Mouse (Mus musculus): ENCODE measurements around the gene Plin2. TPM values are rescaled to one million over a fixed set of nuclear protein-coding genes. Genes with fewer than 3 reads are reported as not detected.
"Not testable (repeated sequence)": the region's sequence is repeated elsewhere in the genome, so short reads cannot be mapped to it uniquely, and the experiment has no call there.

Plin2 gene
- polyA plus RNA-seq, 1 experiment from 2014 or later = 102 TPM

DNA sequence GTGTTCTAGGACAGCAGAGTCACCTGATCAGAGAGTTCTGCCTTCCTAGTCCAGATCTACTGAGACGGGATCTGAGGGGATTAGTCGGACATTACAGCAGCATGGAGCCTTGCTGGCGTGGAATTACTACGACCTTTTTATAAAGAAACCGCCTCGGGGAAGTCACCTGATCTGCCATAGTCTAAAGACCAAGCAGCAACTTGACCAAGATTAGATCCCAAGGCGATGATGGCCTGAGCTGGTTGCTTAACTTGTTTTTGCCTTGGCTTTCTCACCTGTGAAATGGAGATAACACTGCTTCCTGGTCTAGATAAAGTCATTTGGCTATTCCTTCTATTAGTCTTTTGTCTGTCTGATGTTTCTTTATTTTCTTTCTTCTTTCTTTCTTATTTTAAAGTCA, 2.6 kb upstream of the Plin2 start:
- Histone ChIP-seq H3K9me3 (ENCODE audit: low read depth, low read length) (no peaks in the 10 kb centered on the region), H3K4me2 (no peak overlapping the region), H3K4me1 (ENCODE audit: insufficient read depth) (peaks cover 7% of the 10 kb centered on the region), H3K27ac (ENCODE audit: low read depth) (no peak overlapping the region), H3K36me3 (ENCODE audit: insufficient read depth) (peaks cover 11% of the 10 kb centered on the region), H3K27me3 (ENCODE audit: insufficient read depth, low read length) (no peaks in the 10 kb centered on the region), H3K9ac (no peak overlapping the region), H3K4me3 (ENCODE audit: low read depth, low read length) (no peak overlapping the region)
- WGBS = 83% methylated on average over 7 of the region's 7 CpGs
- ATAC-seq (ENCODE audit: insufficient read depth) = no peak
- TF ChIP-seq CTCF (IDR thresholded peaks at IDR 0.05; ENCODE audit: low read depth) = no peak
- no peak for DNase-seq

DNA sequence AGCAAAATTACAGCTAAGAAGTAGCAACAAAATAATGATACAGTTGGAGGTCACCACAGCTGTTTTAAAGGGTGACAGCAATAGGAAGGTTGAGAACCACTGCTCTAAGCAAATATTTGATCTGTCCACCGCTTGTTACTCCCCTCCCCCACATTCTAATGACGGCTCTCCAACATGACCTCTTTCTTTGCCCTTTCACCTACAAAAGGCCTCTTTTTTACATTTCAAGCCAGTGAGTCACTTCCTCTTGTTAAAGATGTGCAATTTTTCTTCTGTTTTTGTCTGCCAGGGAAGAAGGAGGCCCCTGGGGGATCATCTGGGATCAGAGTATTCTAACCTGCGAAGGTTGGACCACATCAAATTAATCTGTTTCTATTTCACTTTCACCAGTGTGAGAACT, 1.9 kb upstream of the Plin2 start:
- WGBS = 40% methylated on average over 3 of the region's 3 CpGs
- TF ChIP-seq CTCF (IDR thresholded peaks at IDR 0.05; ENCODE audit: low read depth) = no peak
- peak; percentile 15 for DNase-seq

DNA sequence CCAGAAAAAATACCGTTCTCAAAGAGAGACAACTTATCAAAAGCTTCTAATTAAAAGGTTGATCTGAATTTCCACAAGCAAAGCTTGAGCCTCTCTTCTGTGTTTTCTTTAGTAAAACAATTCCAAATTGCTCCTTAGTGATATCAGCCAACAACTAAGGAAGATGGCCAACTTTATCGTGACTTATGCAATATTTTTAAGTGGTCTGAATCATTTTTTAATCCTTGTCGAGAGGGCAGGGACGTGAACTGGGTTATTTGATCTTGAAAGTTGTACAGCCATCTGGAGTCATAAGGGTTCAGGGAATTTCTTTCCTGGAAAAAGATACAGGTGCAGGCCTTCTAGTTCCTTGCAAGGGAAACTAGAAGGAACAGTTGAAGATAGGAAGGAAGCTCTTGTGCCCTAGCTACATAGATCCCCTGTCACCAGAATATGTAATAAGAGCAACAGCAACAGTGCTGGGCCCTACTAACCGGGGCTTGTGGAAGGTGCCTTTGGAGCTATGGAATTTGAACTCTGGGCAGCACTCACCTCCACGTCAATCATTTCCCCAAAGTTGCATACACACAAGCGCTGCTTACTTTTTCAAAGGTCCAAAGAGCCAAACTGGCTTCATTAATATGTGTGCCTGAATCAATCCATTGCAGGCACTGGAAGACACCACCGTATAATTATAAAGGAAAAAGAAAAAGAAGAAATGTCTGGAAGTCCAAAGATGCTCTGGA, 884 bp upstream of the Plin2 start:
- Histone ChIP-seq H3K36me3 (ENCODE audit: insufficient read depth) (peaks cover 18% of the 10 kb centered on the region), H3K4me1 (ENCODE audit: insufficient read depth) (peaks cover 7% of the 10 kb centered on the region), H3K4me2 (peak overlapping the region; percentile 73), H3K4me3 (ENCODE audit: low read depth, low read length) (no peak overlapping the region), H3K9ac (peak overlapping the region; percentile 74; the same call in 1 of the 2 replicates), H3K27me3 (ENCODE audit: insufficient read depth, low read length) (no peaks in the 10 kb centered on the region), H3K9me3 (ENCODE audit: low read depth, low read length) (no peaks in the 10 kb centered on the region), H3K27ac (ENCODE audit: low read depth) (peak overlapping the region; percentile 79; the same call in 1 of the 2 replicates)
- DNase-seq (peak; percentile 8), ATAC-seq (ENCODE audit: insufficient read depth) (no peak)
- no peak for TF ChIP-seq CTCF (IDR thresholded peaks at IDR 0.05; ENCODE audit: low read depth)
- 61% methylated on average over 8 of the region's 8 CpGs for WGBS

More for the DNA sequence above, 1.9 kb upstream of the Plin2 start:
- no peaks in the 10 kb centered on the region for H3K27me3 ChIP-seq (ENCODE audit: insufficient read depth, low read length)
- no peak overlapping the region for H3K27ac ChIP-seq (ENCODE audit: low read depth)
- H3K36me3 ChIP-seq (ENCODE audit: insufficient read depth) = peaks cover 13% of the 10 kb centered on the region
- H3K9ac ChIP-seq = no peak overlapping the region
- no peak overlapping the region for H3K4me2 ChIP-seq
- no peak for ATAC-seq (ENCODE audit: insufficient read depth)
- H3K4me3 ChIP-seq (ENCODE audit: low read depth, low read length) = no peak overlapping the region
- peaks cover 7% of the 10 kb centered on the region for H3K4me1 ChIP-seq (ENCODE audit: insufficient read depth)
- no peaks in the 10 kb centered on the region for H3K9me3 ChIP-seq (ENCODE audit: low read depth, low read length)

DNA sequence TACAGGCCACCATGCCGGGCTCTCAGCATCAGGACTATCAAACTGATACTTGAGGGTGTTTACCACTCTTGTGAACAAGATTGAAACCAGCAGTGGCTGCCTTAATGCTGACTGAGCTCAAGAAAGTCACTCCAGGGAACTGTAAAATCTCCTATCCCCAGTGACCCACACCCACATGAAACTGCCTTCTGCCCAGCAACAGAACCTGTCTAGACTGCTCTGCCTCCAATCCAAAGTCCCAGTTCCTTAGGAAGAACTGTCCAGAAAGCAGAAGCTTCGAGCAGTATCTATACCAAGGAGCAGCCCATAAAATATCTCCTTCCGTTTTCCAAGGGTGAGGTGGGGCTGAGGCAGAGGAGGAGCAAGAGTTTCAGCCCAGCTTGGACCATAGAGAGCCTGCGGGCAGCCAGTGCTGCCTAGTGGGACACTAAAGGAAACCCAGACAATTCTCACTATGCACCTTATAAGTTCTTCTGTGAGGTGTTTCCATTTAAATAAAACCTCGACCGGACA, 563 bp downstream of the Plin2 start:
- H3K4me1 ChIP-seq (ENCODE audit: insufficient read depth) = peaks cover 20% of the 10 kb centered on the region
- H3K4me2 ChIP-seq = peak overlapping the region; percentile 73
- DNase-seq (peak; percentile 22), ATAC-seq (ENCODE audit: insufficient read depth) (peak; percentile 81)
- H3K27me3 ChIP-seq (ENCODE audit: insufficient read depth, low read length); H3K9me3 ChIP-seq (ENCODE audit: low read depth, low read length): not testable (repeated sequence)
- peak overlapping the region; percentile 79 for H3K27ac ChIP-seq (ENCODE audit: low read depth)
- peak overlapping the region; percentile 59 for H3K4me3 ChIP-seq (ENCODE audit: low read depth, low read length)
- 7% methylated on average over 5 of the region's 6 CpGs for WGBS
- H3K9ac ChIP-seq = peak overlapping the region; percentile 74
- H3K36me3 ChIP-seq (ENCODE audit: insufficient read depth) = peaks cover 32% of the 10 kb centered on the region

DNA sequence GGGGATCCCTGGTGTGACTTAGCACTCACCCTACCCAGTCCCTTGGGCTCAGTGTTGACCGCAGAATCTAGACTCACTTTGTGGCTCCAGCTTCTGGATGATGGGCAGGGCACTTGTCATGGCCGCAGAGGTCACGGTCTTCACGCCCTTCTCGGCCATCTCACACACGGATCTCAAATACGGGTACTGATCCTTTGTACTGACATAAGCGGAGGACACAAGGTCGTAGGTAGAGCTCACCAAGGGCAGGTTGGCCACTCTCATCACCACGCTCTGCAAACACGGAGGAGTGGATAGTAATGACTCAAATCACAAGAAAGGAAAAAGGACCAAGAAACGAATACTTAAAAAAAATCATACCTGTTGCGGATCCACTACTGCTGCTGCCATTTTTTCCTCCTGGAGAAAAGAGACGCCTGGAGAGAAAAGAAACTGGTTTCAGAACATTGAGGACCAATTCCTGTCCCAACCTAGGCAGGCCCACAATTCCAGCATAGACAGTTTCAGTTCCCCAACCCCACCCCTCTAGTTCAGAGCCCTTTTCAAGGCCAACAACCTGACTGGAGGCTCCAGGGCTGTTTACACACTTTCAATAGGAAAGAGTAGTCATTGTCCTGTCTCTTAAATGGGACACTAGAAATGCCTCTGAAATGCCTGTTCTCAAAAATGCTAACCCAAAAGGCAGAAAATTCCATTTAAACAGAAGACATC, 1.4 kb downstream of the Plin2 start:
- Histone ChIP-seq H3K27me3 (ENCODE audit: insufficient read depth, low read length) (no peaks in the 10 kb centered on the region), H3K4me3 (ENCODE audit: low read depth, low read length) (peak overlapping the region; percentile 59), H3K9ac (peak overlapping the region; percentile 74), H3K36me3 (ENCODE audit: insufficient read depth) (peaks cover 35% of the 10 kb centered on the region), H3K4me2 (peak overlapping the region; percentile 73), H3K9me3 (ENCODE audit: low read depth, low read length) (no peaks in the 10 kb centered on the region), H3K4me1 (ENCODE audit: insufficient read depth) (peaks cover 20% of the 10 kb centered on the region), H3K27ac (ENCODE audit: low read depth) (no peak overlapping the region)
- 91% methylated on average over 14 of the region's 14 CpGs for whole genome bisulfite sequencing
- TF ChIP-seq CTCF (IDR thresholded peaks at IDR 0.05; ENCODE audit: low read depth) = no peak
- ATAC-seq (ENCODE audit: insufficient read depth) (no peak), DNase-seq (no peak)

DNA sequence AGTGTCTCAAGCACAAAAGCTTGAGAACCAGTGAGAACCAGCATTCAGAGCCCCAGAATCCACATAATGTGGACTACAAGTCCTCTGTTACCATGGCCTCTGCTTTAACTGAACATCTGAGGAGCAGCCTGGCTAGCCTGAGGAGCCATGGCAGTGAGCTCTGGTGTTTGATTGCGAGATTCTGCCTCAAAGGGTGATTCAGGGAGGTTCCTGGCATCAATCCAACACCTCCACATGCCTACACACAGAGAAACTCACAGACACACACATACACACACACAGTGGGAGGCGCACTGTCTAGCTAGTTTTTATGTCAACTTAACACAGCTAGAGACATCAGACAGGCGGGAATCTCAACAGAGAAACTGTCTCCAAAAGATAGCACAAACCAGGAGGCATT, 4.3 kb downstream of the Plin2 start:
- no peaks in the 10 kb centered on the region for H3K9me3 ChIP-seq (ENCODE audit: low read depth, low read length)
- peaks cover 45% of the 10 kb centered on the region for H3K36me3 ChIP-seq (ENCODE audit: insufficient read depth)
- ATAC-seq (ENCODE audit: insufficient read depth) (no peak), DNase-seq (peak; percentile 53)
- H3K4me2 ChIP-seq = no peak overlapping the region
- peaks cover 20% of the 10 kb centered on the region for H3K4me1 ChIP-seq (ENCODE audit: insufficient read depth)
- H3K27ac ChIP-seq (ENCODE audit: low read depth) = no peak overlapping the region
- H3K27me3 ChIP-seq (ENCODE audit: insufficient read depth, low read length) = no peaks in the 10 kb centered on the region
- 54% methylated on average over 3 of the region's 3 CpGs for WGBS
- no peak overlapping the region for H3K4me3 ChIP-seq (ENCODE audit: low read depth, low read length)
- no peak for TF ChIP-seq CTCF (IDR thresholded peaks at IDR 0.05; ENCODE audit: low read depth)
- H3K9ac ChIP-seq = no peak overlapping the region

DNA sequence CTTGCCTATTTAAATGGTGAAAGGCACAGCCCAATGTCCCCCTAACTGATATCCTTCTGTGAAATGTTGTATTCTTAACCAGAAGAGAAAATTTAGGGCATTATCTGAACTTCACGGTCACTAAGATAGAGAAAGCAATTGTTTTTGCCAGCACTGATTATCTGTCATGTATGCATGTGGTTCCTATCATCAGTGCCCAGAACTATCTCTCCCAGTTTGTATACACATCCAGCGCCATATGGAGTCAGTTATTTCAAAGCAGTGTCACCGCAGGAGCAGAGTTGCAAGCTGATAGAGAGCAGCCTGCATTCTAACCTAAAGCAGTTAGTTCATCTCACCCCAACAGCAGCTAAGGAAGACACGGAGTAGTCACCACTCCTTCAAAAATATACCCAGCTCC, 5.9 kb downstream of the Plin2 start:
- DNase-seq = peak; percentile 88
- ATAC-seq (ENCODE audit: insufficient read depth) = peak; percentile 95
- Histone ChIP-seq H3K9ac (no peak overlapping the region), H3K4me3 (ENCODE audit: low read depth, low read length) (no peak overlapping the region), H3K36me3 (ENCODE audit: insufficient read depth) (peaks cover 62% of the 10 kb centered on the region), H3K4me2 (peak overlapping the region; percentile 13; the same call in 1 of the 2 replicates), H3K9me3 (ENCODE audit: low read depth, low read length) (no peaks in the 10 kb centered on the region), H3K4me1 (ENCODE audit: insufficient read depth) (peaks cover 20% of the 10 kb centered on the region), H3K27me3 (ENCODE audit: insufficient read depth, low read length) (no peaks in the 10 kb centered on the region), H3K27ac (ENCODE audit: low read depth) (peak overlapping the region; percentile 60)
- TF ChIP-seq CTCF (IDR thresholded peaks at IDR 0.05; ENCODE audit: low read depth) = no peak
- 29% methylated on average over 4 of the region's 4 CpGs for WGBS

Measured in lung, embryonic 14.5 days (tissue).